Mouse (Mus musculus) hindbrain, embryonic 10.5 days (tissue): ENCODE measurements around the gene Tcf7l2. TPM values are rescaled to one million over a fixed set of nuclear protein-coding genes. Genes with fewer than 3 reads are reported as not detected.

Source experiments
- DNase-seq: peaks from one replicate; pipeline ENCODE4 v3.0.0-alpha.2; 2017; ENCODE audit warnings: low spot score
- H3K27ac ChIP-seq: fragments of 300-500 bp; sonication (generic); 2 replicates; pipeline ENCODE4 v1.5.1; 2016; ENCODE audit warnings: mild to moderate bottlenecking, moderate library complexity
- H3K27me3 ChIP-seq: fragments of 300-500 bp; sonication (generic); 2 replicates; pipeline ENCODE4 v1.6.1; 2016; ENCODE audit warnings: mild to moderate bottlenecking; ENCODE audit not compliant: poor library complexity, insufficient read depth, severe bottlenecking
- H3K36me3 ChIP-seq: fragments of 300-500 bp; sonication (generic); 2 replicates; pipeline ENCODE4 v1.6.1; 2016; ENCODE audit warnings: mild to moderate bottlenecking, moderate library complexity
- H3K4me1 ChIP-seq: fragments of 300-500 bp; sonication (generic); replicated peaks from 2 replicates; pipeline ENCODE4 v1.6.1; 2016; ENCODE audit warnings: mild to moderate bottlenecking
- H3K4me3 ChIP-seq: fragments of 300-500 bp; sonication (generic); 2 replicates; pipeline ENCODE4 v1.5.1; 2016; ENCODE audit warnings: mild to moderate bottlenecking, moderate library complexity
- H3K9me3 ChIP-seq: fragments of 300-500 bp; sonication (generic); 2 replicates; pipeline ENCODE4 v1.6.1; 2016; ENCODE audit warnings: mild to moderate bottlenecking, moderate library complexity
- WGBS: fragments of 180-500 bp; shearing (Covaris S2); methylation state at CpG from one replicate; pipeline ENCODE4 v1.1.7; 2016; 5-methylcytosine and 5-hydroxymethylcytosine counted together
- polyA plus RNA-seq: library from polyadenylated mRNA; unstranded; fragments of >200 nt; fragmentation: Nextera tagmentation; extraction: Ambion mirVana; gene quantifications from 2 replicates; pipeline ENCODE4 v1.2.1, GENCODE M21; 2016

The Tcf7l2 gene
- polyA plus RNA-seq, 1 experiment from 2014 or later, result 58.6 TPM

DNA sequence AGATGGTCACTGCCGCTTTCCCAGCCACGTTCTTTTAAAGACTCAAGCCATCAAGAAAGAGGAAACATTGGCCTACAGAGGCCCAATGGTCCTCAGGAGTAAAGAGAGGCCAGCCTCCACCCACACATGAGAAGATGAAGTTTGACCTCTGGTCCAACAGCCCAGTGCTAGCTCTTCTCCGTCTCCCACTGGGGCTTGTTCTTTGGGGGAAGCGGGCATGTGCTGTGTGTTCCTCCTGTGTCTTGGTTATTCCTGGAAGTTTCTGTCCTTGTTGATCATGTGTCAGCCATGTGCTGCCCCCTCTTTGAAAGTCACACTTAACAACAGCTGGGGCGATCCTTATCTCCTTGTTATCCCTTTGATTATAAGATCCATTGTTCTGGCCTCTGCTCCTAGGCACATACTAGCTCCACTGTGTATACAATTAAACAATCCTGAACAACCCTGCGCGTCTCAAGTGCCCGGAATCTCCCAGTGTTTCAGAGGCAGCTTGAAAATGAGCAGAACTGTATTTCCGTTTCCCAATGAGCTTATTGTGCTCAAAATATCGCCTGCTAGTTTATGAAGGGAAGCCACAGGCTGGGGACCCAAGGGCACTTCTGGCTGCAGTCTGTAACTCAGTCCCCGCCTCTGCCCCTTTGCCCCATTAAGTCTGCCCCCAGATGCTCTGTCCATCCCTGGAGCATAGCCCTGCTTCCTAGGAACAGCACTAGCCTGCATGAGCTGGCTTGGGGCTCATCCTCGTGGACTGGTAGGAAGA lies 65.0 kb downstream of the Tcf7l2 start:
- peak; percentile 17 for DNase-seq
- no peaks in the 10 kb centered on the region for H3K9me3 ChIP-seq
- H3K4me1 ChIP-seq, result peaks cover 37% of the 10 kb centered on the region
- H3K27ac ChIP-seq, result peak overlapping the region; percentile 76
- peak overlapping the region; percentile 23; the same call in 1 of the 2 replicates for H3K4me3 ChIP-seq
- peaks cover 5% of the 10 kb centered on the region; the same call in 1 of the 2 replicates for H3K36me3 ChIP-seq
- peaks cover 5% of the 10 kb centered on the region; the same call in 1 of the 2 replicates for H3K27me3 ChIP-seq
- WGBS, result 59% methylated on average over 12 of the region's 12 CpGs

DNA sequence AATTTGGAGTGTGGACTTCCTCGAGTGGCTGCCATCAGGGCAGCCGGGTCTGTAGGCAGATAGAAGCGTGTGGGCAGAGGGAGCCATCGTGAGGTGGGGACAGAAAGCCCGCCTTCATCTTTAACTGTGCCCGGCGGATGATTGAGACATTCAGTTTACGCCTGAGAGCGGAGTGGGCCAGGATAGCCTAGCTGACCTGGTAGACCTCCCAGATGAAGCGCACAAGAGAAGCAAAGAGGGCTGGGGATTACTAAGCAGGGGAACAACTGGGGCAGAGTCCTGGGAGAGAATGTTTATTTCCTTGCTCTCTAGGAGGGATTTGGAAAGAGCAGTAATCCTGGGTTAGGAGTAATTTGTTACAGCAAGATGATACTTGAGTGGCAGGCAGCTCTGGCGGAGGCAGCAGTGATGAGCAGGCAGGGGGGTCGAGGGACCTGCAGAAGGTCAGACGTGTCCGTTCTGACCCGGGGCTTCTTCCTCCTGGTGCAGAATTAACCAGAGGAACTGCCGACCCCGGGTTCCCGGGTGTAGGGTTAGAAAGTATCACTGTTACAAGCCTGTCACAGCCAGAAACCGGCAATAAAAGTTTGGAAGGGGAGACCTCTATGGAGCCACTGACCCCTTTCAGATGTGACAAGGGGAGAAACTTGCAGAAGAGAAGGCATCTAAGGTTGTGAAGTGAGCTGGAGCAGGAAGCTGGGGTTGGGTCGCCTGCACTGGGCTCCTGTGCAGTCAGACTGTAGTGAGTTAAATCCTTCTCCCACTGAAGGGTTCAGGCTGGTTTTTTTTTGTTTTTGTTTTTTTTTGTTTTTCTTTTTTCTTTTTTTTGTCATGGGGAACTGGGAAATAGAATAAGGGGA lies 65.8 kb downstream of the Tcf7l2 start:
- DNase-seq, result peak; percentile 42
- H3K36me3 ChIP-seq, result peaks cover 5% of the 10 kb centered on the region; the same call in 1 of the 2 replicates
- WGBS, result 22% methylated on average over 20 of the region's 20 CpGs
- H3K4me3 ChIP-seq, result peak overlapping the region; percentile 23; the same call in 1 of the 2 replicates
- H3K4me1 ChIP-seq, result peaks cover 35% of the 10 kb centered on the region
- peak overlapping the region; percentile 76 for H3K27ac ChIP-seq
- H3K9me3 ChIP-seq, result no peaks in the 10 kb centered on the region
- H3K27me3 ChIP-seq, result no peaks in the 10 kb centered on the region

DNA sequence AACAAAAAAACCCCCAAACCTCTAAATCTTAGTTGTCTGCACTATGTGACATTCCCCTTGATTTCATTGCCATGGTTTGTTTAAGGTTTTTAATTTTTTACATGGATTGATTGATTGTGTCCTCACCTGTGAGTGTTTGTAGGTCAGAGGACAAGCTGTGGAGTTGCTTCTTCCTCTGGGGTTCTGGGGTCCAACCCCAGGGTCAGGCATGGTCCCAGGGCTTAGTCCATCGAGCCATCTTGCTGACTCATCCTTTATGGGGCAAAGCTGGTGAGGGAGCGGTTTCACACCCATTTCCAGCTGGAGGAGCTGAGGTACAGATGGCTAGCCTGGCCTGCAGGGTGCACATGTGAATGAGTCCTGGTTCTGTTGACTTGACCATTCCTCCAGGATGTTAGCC lies 66.7 kb downstream of the Tcf7l2 start:
- Histone ChIP-seq H3K4me1 (peaks cover 37% of the 10 kb centered on the region), H3K36me3 (peaks cover 5% of the 10 kb centered on the region; the same call in 1 of the 2 replicates), H3K4me3 (no peak overlapping the region), H3K27ac (no peak overlapping the region), H3K9me3 (no peaks in the 10 kb centered on the region), H3K27me3 (no peaks in the 10 kb centered on the region)
- no peak for DNase-seq
- 87% methylated on average over 2 of the region's 2 CpGs for whole genome bisulfite sequencing

DNA sequence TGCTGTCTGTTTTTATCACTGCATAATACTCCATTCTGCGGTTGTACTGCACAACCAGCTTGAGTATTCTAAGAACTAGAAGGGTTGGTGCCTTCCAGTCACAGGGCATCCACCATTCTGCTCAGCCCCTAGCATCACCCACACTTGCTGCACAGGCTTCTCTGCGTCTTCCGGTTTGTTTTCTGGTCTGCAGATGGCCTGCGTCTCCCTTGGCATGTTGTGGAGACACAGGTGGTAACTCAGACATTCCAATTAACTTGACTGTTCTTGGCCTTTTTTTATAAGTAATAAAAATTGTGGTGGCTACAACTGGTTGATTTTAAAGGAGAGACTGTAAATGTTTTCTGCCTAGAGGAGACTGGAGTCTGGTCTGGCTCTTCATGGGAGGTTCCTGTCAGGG lies 67.9 kb downstream of the Tcf7l2 start:
- peaks cover 5% of the 10 kb centered on the region; the same call in 1 of the 2 replicates for H3K36me3 ChIP-seq
- no peak overlapping the region for H3K4me3 ChIP-seq
- H3K9me3 ChIP-seq, result no peaks in the 10 kb centered on the region
- peaks cover 42% of the 10 kb centered on the region for H3K4me1 ChIP-seq
- no peak overlapping the region for H3K27ac ChIP-seq
- H3K27me3 ChIP-seq, result no peaks in the 10 kb centered on the region
- WGBS, result 96% methylated on average over 4 of the region's 4 CpGs
- DNase-seq, result no peak

DNA sequence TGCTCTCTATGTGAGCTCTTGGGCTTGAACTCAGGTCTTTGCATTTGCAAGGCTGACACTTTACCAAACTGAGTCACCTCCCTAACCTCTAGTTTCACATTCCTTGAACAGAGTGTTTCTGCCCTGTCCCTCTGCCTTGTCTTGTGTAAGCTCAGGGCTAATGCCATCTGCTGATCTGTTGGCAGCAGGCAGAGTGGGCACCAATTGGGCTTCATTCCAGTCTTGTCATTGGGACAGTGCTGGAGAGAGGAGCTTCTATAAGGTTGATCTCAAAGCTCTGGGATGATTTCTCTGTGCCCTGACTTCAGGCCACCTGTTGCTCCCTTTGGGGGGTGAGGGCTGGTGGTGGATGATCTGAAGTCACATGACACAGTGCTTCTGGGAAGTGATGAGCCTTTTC lies 70.6 kb downstream of the Tcf7l2 start:
- DNase-seq, result no peak
- Histone ChIP-seq H3K36me3 (peaks cover 5% of the 10 kb centered on the region; the same call in 1 of the 2 replicates), H3K4me1 (peaks cover 45% of the 10 kb centered on the region), H3K4me3 (no peak overlapping the region), H3K9me3 (no peaks in the 10 kb centered on the region), H3K27me3 (no peaks in the 10 kb centered on the region), H3K27ac (no peak overlapping the region)

DNA sequence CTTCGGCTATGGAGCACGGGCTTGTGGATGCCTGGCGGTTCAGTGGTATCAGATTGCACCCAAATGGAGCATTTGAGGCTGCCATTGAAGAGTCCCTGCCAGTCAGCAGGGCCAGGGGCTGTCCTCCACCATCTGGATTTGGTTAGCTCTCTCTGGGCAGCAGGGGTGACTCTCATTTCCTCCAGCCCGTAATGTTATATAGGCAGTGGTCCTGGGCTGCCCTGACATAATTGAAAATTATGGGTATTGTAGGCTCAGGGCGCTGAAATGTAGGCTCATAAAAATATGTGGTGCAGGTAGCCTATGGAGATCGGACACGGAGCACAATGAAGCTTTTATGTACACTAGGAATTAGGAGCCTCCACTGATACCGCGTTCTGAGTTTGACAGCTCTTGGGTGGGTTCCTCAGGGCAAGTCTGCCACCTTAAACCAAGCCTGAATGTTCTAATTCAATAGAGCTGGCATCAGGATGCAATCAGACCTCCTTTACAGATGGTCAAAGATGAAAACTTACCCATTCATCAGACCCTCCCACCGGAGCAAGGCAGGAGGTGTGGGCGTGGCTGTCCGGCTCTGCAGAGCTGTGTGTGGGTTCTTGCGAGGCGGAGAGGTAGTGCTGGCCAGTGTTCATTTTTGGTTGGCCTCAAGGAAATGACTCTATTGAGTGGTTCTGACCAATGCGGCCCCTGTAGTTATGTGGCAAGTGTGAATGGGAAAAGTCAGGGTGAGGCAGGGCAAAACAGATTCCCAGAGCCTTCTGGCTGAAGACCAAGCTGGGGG lies 73.6 kb downstream of the Tcf7l2 start:
- H3K4me3 ChIP-seq, result no peak overlapping the region
- 0 out of 2 replicates have a peak overlapping the region, but pooled peaks have one; percentile 2 for H3K27ac ChIP-seq
- no peaks in the 10 kb centered on the region for H3K27me3 ChIP-seq
- 63% methylated on average over 15 of the region's 15 CpGs for WGBS
- DNase-seq, result peak; percentile 66
- H3K4me1 ChIP-seq, result peaks cover 35% of the 10 kb centered on the region
- H3K9me3 ChIP-seq, result no peaks in the 10 kb centered on the region
- H3K36me3 ChIP-seq, result peaks cover 15% of the 10 kb centered on the region

DNA sequence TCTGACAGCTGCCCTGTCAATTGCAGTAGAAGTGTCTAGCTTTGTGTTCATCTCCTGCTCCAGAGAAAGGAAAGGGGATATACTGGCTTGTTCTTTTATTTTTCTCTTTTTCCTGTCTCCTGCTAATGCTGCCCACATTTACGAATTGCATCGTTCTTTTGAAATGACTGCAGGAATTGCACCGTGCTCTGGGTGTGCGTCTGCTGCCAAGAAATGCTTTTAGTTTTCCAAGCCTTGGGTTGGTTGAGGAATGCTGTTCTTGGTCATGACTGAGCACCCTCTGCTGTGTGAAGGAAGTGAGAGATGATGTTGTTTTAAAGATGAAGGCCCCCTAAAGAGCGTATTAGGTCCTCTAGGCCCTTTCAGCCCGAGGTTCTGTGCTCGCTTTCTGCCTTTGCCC lies 75.4 kb downstream of the Tcf7l2 start:
- no peak for DNase-seq
- Histone ChIP-seq H3K4me3 (no peak overlapping the region), H3K9me3 (no peaks in the 10 kb centered on the region), H3K27me3 (no peaks in the 10 kb centered on the region), H3K36me3 (peaks cover 31% of the 10 kb centered on the region), H3K27ac (no peak overlapping the region), H3K4me1 (peaks cover 29% of the 10 kb centered on the region)
- WGBS, result 90% methylated on average over 7 of the region's 7 CpGs

DNA sequence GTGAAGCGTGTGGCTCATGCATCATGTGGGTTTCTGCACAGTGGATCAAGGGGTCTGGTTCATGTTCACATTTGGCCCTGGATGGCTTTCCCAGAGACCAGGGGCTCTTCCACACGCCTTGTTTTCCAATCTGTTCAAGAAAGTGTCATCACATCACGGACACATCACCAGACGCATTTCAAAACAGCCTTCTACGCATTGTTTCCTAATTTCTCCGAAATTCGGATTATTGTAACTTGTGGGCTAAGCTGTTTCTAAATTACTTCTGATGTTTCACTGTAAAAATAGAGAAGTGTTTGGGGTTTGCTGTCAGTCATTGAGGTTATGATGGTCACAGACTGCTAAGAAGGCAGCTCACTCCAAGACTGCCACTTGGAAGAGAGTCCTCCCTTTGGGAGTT lies 78.6 kb downstream of the Tcf7l2 start:
- 91% methylated on average over 7 of the region's 7 CpGs for WGBS
- Histone ChIP-seq H3K9me3 (no peaks in the 10 kb centered on the region), H3K4me1 (peaks cover 19% of the 10 kb centered on the region), H3K4me3 (no peak overlapping the region), H3K27ac (no peak overlapping the region), H3K36me3 (peaks cover 31% of the 10 kb centered on the region), H3K27me3 (no peaks in the 10 kb centered on the region)
- no peak for DNase-seq

DNA sequence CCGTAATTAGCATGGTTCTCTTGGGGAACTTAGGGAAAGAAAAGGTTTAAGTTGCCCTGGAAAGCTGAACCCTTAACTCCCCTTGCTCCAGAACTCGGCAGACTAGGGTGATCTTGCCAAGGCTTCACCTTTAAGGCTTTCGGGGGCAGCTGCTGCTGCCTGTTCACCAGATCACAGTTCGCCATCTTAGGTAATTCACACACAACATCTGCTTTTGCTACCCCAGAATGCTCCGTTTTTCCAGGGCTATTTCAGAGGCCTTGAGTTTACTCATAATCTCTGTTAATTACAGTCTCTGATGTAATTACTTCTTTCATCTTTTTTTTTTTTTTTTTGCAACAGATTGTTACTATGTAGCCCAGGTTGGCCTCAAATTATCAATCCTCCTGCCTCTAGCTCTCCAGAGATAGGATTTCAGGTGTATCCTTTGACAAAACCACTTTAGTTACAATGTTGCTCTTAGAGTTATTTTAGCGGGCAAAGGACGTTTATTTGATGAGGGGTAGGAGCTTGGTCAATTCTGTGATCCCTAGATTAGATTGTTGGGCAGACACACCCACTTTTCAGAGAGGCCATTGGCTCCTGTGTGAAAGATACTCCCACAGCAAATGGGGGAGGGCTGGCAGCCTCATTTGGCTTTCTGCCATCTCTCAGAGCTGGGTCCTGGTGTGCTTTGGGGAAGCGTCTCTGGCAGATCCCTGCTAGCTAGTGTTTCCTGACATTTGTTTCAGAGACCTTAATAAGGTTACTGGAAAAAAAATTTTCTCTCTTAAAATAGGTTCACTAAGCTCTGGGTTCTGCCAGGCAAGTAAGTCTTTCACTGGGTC lies 83.6 kb downstream of the Tcf7l2 start:
- Histone ChIP-seq H3K4me3 (no peak overlapping the region), H3K36me3 (peaks cover 15% of the 10 kb centered on the region), H3K27ac (no peak overlapping the region), H3K27me3 (no peaks in the 10 kb centered on the region), H3K4me1 (peaks cover 52% of the 10 kb centered on the region), H3K9me3 (no peaks in the 10 kb centered on the region)
- DNase-seq, result no peak
- 71% methylated on average over 8 of the region's 8 CpGs for WGBS

DNA sequence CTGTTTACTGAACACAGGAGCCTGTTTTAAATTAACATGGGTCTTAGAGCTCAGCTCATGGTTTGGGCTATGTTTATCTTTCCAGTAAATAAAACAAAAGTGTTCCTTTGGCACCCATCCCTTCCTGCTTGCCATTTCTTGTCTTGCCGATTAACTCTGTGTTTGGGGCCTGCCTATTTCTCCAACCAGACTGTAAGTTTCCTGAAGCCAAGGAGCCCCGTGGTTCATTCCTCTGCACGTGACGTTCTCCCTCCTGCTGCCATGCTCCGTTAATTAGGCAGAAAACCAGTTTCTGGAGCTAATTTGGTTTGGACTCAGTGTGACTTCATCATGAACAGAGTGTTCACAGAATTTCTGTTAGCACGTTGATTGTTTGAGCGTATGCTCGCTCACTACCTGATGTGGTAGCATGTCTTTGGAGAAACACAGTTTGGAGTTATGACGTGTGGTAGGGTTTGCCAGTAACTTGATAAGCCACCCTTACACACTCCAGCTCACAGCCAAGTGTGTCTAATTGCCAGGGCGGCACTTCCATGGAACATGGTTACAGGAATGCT lies 84.4 kb downstream of the Tcf7l2 start:
- Histone ChIP-seq H3K4me1 (peaks cover 59% of the 10 kb centered on the region), H3K36me3 (peaks cover 7% of the 10 kb centered on the region), H3K9me3 (no peaks in the 10 kb centered on the region), H3K27me3 (no peaks in the 10 kb centered on the region), H3K27ac (no peak overlapping the region), H3K4me3 (no peak overlapping the region)
- DNase-seq, result no peak
- WGBS, result 72% methylated on average over 10 of the region's 10 CpGs

DNA sequence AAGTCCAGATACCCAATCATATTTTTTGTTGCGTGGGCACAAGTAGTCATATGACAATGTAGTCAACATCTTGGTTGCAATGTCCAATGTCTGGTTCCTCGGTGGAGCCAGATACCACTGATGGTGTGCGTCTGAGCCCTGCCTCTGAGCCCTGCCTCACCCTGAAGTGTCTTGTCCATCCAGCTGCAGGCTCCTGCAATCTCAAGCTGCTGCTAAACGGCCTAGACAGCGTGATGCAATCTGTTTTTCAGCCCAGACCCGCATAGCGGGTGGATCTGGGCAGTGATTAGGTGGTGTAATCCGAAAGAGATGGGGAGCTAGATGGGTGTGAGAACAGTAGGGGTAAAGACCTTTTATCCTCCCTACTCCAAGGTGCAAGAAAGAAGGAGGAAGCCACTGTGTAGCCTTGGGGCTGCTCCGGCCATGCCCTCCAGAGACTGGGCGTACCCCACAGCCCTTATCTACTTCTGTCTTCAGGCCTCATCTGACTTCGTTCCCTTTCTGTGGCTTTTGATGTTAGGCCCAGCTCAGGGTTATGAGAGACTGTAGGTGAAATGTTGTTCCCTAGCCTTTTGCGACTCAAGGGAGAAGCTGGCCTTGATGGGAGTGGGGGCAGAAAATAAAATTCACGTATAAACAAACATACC lies 86.1 kb downstream of the Tcf7l2 start:
- H3K27me3 ChIP-seq, result no peaks in the 10 kb centered on the region
- 83% methylated on average over 13 of the region's 13 CpGs for WGBS
- no peak overlapping the region for H3K4me3 ChIP-seq
- DNase-seq, result no peak
- H3K9me3 ChIP-seq, result no peaks in the 10 kb centered on the region
- peak overlapping the region; percentile 2; the same call in 1 of the 2 replicates for H3K27ac ChIP-seq
- peaks cover 1% of the 10 kb centered on the region; the same call in 1 of the 2 replicates for H3K36me3 ChIP-seq
- H3K4me1 ChIP-seq, result peaks cover 69% of the 10 kb centered on the region
